Mouse (Mus musculus): ENCODE results near the gene Pus10. TPM values are rescaled to one million over a fixed set of nuclear protein-coding genes. Genes with fewer than 3 reads are reported as not detected.
A peak's percentile ranks its signal among the peaks of the same experiment; 100 is the strongest.

Gene Pus10
- polyA plus RNA-seq, 1 experiment from 2014 or later = 10.6 TPM

GRCm38 (mm10) chr11:23712299-23712698 is 46.8 kb downstream of the Pus10 start:
- 92% methylated on average over 3 of the region's 3 CpGs for WGBS
- peak; percentile 76; the same call in 1 of the 2 replicates for ATAC-seq
- Histone ChIP-seq H3K9me3 (ENCODE audit: control insufficient read depth, low read length) (no peaks in the 10 kb centered on the region), H3K27me3 (replicated peaks; ENCODE audit: control insufficient read depth, insufficient read depth, low read length) (no peaks in the 10 kb centered on the region), H3K9ac (ENCODE audit: low read depth, low read length) (no peak overlapping the region), H3K4me2 (ENCODE audit: low read length) (no peak overlapping the region), H3K27ac (ENCODE audit: low read depth, low read length) (no peak overlapping the region), H3K4me3 (ENCODE audit: low read length) (no peak overlapping the region), H3K36me3 (ENCODE audit: control insufficient read depth, insufficient read depth, low read length) (peaks cover 40% of the 10 kb centered on the region), H3K4me1 (ENCODE audit: control insufficient read depth, insufficient read depth, low read depth, low read length) (no peaks in the 10 kb centered on the region)

- Histone ChIP-seq H3K36me3 (ENCODE audit: control insufficient read depth, insufficient read depth, low read length) (peaks cover 31% of the 10 kb centered on the region), H3K27ac (ENCODE audit: low read depth, low read length) (no peak overlapping the region), H3K4me1 (ENCODE audit: control insufficient read depth, insufficient read depth, low read depth, low read length) (no peaks in the 10 kb centered on the region), H3K4me3 (ENCODE audit: low read length) (no peak overlapping the region), H3K9ac (ENCODE audit: low read depth, low read length) (no peak overlapping the region), H3K4me2 (ENCODE audit: low read length) (no peak overlapping the region), H3K9me3 (ENCODE audit: control insufficient read depth, low read length) (no peaks in the 10 kb centered on the region), H3K27me3 (replicated peaks; ENCODE audit: control insufficient read depth, insufficient read depth, low read length) (no peaks in the 10 kb centered on the region)
- 95% methylated on average over 2 of the region's 2 CpGs for WGBS
- no peak for ATAC-seq
Observed at GRCm38 (mm10) chr11:23718856-23719255, 53.4 kb downstream of the Pus10 start.

- H3K27ac ChIP-seq (ENCODE audit: low read depth, low read length) = no peak overlapping the region
- H3K27me3 ChIP-seq (replicated peaks; ENCODE audit: control insufficient read depth, insufficient read depth, low read length) = no peaks in the 10 kb centered on the region
- H3K4me1 ChIP-seq (ENCODE audit: control insufficient read depth, insufficient read depth, low read depth, low read length) = no peaks in the 10 kb centered on the region
- ATAC-seq = no peak
- peaks cover 26% of the 10 kb centered on the region for H3K36me3 ChIP-seq (ENCODE audit: control insufficient read depth, insufficient read depth, low read length)
- no peak overlapping the region for H3K4me2 ChIP-seq (ENCODE audit: low read length)
- no peak overlapping the region for H3K9ac ChIP-seq (ENCODE audit: low read depth, low read length)
- H3K9me3 ChIP-seq (ENCODE audit: control insufficient read depth, low read length) = no peaks in the 10 kb centered on the region
- H3K4me3 ChIP-seq (ENCODE audit: low read length) = no peak overlapping the region
- WGBS = 90% methylated on average over 3 of the region's 3 CpGs
Observed at GRCm38 (mm10) chr11:23719825-23720224, 54.4 kb downstream of the Pus10 start.

GRCm38 (mm10) chr11:23722326-23722725 is 56.9 kb downstream of the Pus10 start:
- no peaks in the 10 kb centered on the region for H3K4me1 ChIP-seq (ENCODE audit: control insufficient read depth, insufficient read depth, low read depth, low read length)
- no peaks in the 10 kb centered on the region for H3K9me3 ChIP-seq (ENCODE audit: control insufficient read depth, low read length)
- no peak overlapping the region for H3K4me3 ChIP-seq (ENCODE audit: low read length)
- H3K36me3 ChIP-seq (ENCODE audit: control insufficient read depth, insufficient read depth, low read length) = peaks cover 27% of the 10 kb centered on the region
- H3K27me3 ChIP-seq (replicated peaks; ENCODE audit: control insufficient read depth, insufficient read depth, low read length) = no peaks in the 10 kb centered on the region
- no peak for ATAC-seq
- no peak overlapping the region for H3K27ac ChIP-seq (ENCODE audit: low read depth, low read length)
- WGBS = 26% methylated on average over 2 of the region's 2 CpGs
- H3K4me2 ChIP-seq (ENCODE audit: low read length) = no peak overlapping the region
- H3K9ac ChIP-seq (ENCODE audit: low read depth, low read length) = no peak overlapping the region

DNA sequence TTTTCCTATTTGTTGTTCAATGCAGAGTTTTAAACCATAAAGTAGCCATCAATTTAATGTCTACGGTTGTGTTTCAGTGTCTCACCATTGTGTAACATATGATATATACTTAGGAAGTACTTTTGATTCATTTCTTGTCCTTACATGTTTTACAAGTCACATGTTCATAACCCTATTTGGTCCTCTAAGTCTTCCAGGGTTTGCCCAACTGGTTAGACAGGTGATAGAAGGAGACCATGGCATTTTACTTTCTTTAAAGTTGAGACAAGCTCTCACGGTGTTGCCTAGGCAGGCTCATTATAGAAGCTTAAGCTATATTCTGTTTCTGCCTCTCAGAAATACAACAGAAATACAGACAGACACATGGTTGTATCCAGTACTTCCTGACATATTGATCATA is 60.4 kb downstream of the Pus10 start:
- no peak overlapping the region for H3K9ac ChIP-seq (ENCODE audit: low read depth, low read length)
- no peak overlapping the region for H3K4me3 ChIP-seq (ENCODE audit: low read length)
- no peaks in the 10 kb centered on the region for H3K4me1 ChIP-seq (ENCODE audit: control insufficient read depth, insufficient read depth, low read depth, low read length)
- WGBS = 95% methylated on average over 2 of the region's 2 CpGs
- no peaks in the 10 kb centered on the region for H3K27me3 ChIP-seq (replicated peaks; ENCODE audit: control insufficient read depth, insufficient read depth, low read length)
- H3K36me3 ChIP-seq (ENCODE audit: control insufficient read depth, insufficient read depth, low read length) = peaks cover 25% of the 10 kb centered on the region
- H3K4me2 ChIP-seq (ENCODE audit: low read length) = no peak overlapping the region
- H3K27ac ChIP-seq (ENCODE audit: low read depth, low read length) = no peak overlapping the region
- no peak for ATAC-seq
- no peaks in the 10 kb centered on the region for H3K9me3 ChIP-seq (ENCODE audit: control insufficient read depth, low read length)

GRCm38 (mm10) chr11:23726441-23726840 is 61.0 kb downstream of the Pus10 start:
- Histone ChIP-seq H3K36me3 (ENCODE audit: control insufficient read depth, insufficient read depth, low read length) (peaks cover 23% of the 10 kb centered on the region), H3K4me2 (ENCODE audit: low read length) (no peak overlapping the region), H3K9me3 (ENCODE audit: control insufficient read depth, low read length) (no peaks in the 10 kb centered on the region), H3K4me1 (ENCODE audit: control insufficient read depth, insufficient read depth, low read depth, low read length) (no peaks in the 10 kb centered on the region), H3K9ac (ENCODE audit: low read depth, low read length) (no peak overlapping the region), H3K27me3 (replicated peaks; ENCODE audit: control insufficient read depth, insufficient read depth, low read length) (no peaks in the 10 kb centered on the region), H3K4me3 (ENCODE audit: low read length) (no peak overlapping the region), H3K27ac (ENCODE audit: low read depth, low read length) (no peak overlapping the region)
- 90% methylated on average over 2 of the region's 2 CpGs for WGBS
- no peak for ATAC-seq

GRCm38 (mm10) chr11:23728186-23728585 is 62.7 kb downstream of the Pus10 start:
- ATAC-seq = no peak
- no peaks in the 10 kb centered on the region for H3K27me3 ChIP-seq (replicated peaks; ENCODE audit: control insufficient read depth, insufficient read depth, low read length)
- peaks cover 22% of the 10 kb centered on the region for H3K36me3 ChIP-seq (ENCODE audit: control insufficient read depth, insufficient read depth, low read length)
- no peak overlapping the region for H3K4me2 ChIP-seq (ENCODE audit: low read length)
- no peak overlapping the region for H3K9ac ChIP-seq (ENCODE audit: low read depth, low read length)
- no peaks in the 10 kb centered on the region for H3K4me1 ChIP-seq (ENCODE audit: control insufficient read depth, insufficient read depth, low read depth, low read length)
- no peak overlapping the region for H3K27ac ChIP-seq (ENCODE audit: low read depth, low read length)
- 94% methylated on average over 2 of the region's 2 CpGs for WGBS
- no peak overlapping the region for H3K4me3 ChIP-seq (ENCODE audit: low read length)
- no peaks in the 10 kb centered on the region for H3K9me3 ChIP-seq (ENCODE audit: control insufficient read depth, low read length)

- Histone ChIP-seq H3K9me3 (ENCODE audit: control insufficient read depth, low read length) (no peaks in the 10 kb centered on the region), H3K27ac (ENCODE audit: low read depth, low read length) (no peak overlapping the region), H3K4me2 (ENCODE audit: low read length) (no peak overlapping the region), H3K9ac (ENCODE audit: low read depth, low read length) (no peak overlapping the region), H3K36me3 (ENCODE audit: control insufficient read depth, insufficient read depth, low read length) (peaks cover 21% of the 10 kb centered on the region), H3K4me3 (ENCODE audit: low read length) (no peak overlapping the region), H3K27me3 (replicated peaks; ENCODE audit: control insufficient read depth, insufficient read depth, low read length) (no peaks in the 10 kb centered on the region), H3K4me1 (ENCODE audit: control insufficient read depth, insufficient read depth, low read depth, low read length) (no peaks in the 10 kb centered on the region)
- WGBS = 95% methylated on average over 4 of the region's 4 CpGs
- ATAC-seq = no peak
Observed at GRCm38 (mm10) chr11:23730120-23730519, 64.6 kb downstream of the Pus10 start.

GRCm38 (mm10) chr11:23732840-23733239 is 67.4 kb downstream of the Pus10 start:
- peaks cover 12% of the 10 kb centered on the region; the same call in 1 of the 2 replicates for H3K36me3 ChIP-seq (ENCODE audit: control insufficient read depth, insufficient read depth, low read length)
- H3K4me3 ChIP-seq (ENCODE audit: low read length) = no peak overlapping the region
- no peak overlapping the region for H3K9ac ChIP-seq (ENCODE audit: low read depth, low read length)
- ATAC-seq = no peak
- H3K27ac ChIP-seq (ENCODE audit: low read depth, low read length) = no peak overlapping the region
- no peak overlapping the region for H3K4me2 ChIP-seq (ENCODE audit: low read length)
- H3K27me3 ChIP-seq (replicated peaks; ENCODE audit: control insufficient read depth, insufficient read depth, low read length) = no peaks in the 10 kb centered on the region
- no peaks in the 10 kb centered on the region for H3K4me1 ChIP-seq (ENCODE audit: control insufficient read depth, insufficient read depth, low read depth, low read length)
- 87% methylated on average over 1 of the region's 1 CpGs for WGBS
- H3K9me3 ChIP-seq (ENCODE audit: control insufficient read depth, low read length) = no peaks in the 10 kb centered on the region

- Histone ChIP-seq H3K9me3 (ENCODE audit: control insufficient read depth, low read length) (no peaks in the 10 kb centered on the region), H3K4me2 (ENCODE audit: low read length) (no peak overlapping the region), H3K4me1 (ENCODE audit: control insufficient read depth, insufficient read depth, low read depth, low read length) (no peaks in the 10 kb centered on the region), H3K4me3 (ENCODE audit: low read length) (no peak overlapping the region), H3K27me3 (replicated peaks; ENCODE audit: control insufficient read depth, insufficient read depth, low read length) (no peaks in the 10 kb centered on the region), H3K36me3 (ENCODE audit: control insufficient read depth, insufficient read depth, low read length) (peaks cover 7% of the 10 kb centered on the region; the same call in 1 of the 2 replicates), H3K27ac (ENCODE audit: low read depth, low read length) (no peak overlapping the region), H3K9ac (ENCODE audit: low read depth, low read length) (no peak overlapping the region)
- 93% methylated on average over 6 of the region's 6 CpGs for WGBS
- ATAC-seq = no peak
Observed at GRCm38 (mm10) chr11:23734749-23735286, 69.3 kb downstream of the Pus10 start.
